Mouse (Mus musculus): ENCODE data around the gene Kncn. TPM values are rescaled to one million over a fixed set of nuclear protein-coding genes. Genes with fewer than 3 reads are reported as not detected.

Gene Kncn
- total and polyA plus RNA-seq, 2 experiments from 2014 or later = 0.10 TPM; not detected in 1

DNA sequence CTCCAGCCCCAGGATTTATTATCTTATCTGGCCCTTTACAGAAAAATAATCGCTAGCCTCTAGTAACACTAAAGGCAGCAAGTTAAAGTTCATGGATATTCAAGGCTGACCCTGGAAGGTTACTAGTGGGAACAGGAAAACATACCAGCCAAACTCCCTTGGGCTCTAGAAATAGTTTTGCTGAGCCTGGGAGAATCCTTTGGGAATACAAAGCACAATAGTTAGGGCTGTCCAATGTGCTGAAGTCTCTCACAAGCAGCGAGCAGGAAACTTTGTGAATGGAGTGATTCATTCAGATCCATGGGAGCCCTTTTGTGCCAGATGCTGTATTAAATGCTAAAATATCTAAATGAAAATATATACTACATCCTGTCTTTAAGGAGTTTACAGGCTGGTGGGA lies 37.5 kb upstream of the Kncn start:
- H3K27me3 ChIP-seq (ENCODE audit: insufficient read depth, low read length) = no peaks in the 10 kb centered on the region
- WGBS = 53% methylated on average over 2 of the region's 2 CpGs
- H3K36me3 ChIP-seq (ENCODE audit: insufficient read depth, low read length) = no peaks in the 10 kb centered on the region
- no peak overlapping the region for H3K4me2 ChIP-seq (ENCODE audit: low read depth, low read length)
- no peak overlapping the region for H3K9ac ChIP-seq (replicated peaks; ENCODE audit: low read length)
- TF ChIP-seq CTCF (IDR thresholded peaks at IDR 0.05; ENCODE audit: low read depth) = no peak
- no peak overlapping the region for H3K27ac ChIP-seq
- no peak for ATAC-seq
- H3K4me1 ChIP-seq (ENCODE audit: insufficient read depth, low read length) = no peaks in the 10 kb centered on the region
- DNase-seq (ENCODE audit: low spot score) = no peak
- H3K4me3 ChIP-seq (ENCODE audit: low read length) = no peak overlapping the region
- no peaks in the 10 kb centered on the region for H3K9me3 ChIP-seq (ENCODE audit: low read length)

DNA sequence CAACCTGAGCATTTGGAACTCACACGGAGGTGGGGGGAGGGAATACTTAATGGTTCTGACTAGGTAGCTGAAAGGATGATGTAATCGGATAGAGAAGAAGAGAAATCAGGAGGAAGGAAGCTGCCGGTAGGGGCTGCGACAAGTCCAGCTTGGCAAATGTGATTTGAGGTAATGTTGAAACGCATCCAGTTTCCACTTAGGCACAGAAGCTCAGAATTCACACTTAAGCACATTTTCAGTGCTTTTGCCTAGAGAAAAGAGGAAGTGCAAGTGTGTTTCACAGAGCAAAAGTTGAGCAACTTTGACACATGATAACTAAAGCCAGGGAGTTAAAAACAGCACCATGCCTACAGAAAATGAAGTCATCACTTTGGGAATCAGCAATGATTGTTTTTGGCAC lies 36.8 kb upstream of the Kncn start:
- no peak for TF ChIP-seq CTCF (IDR thresholded peaks at IDR 0.05; ENCODE audit: low read depth)
- 38% methylated on average over 5 of the region's 5 CpGs for WGBS
- ATAC-seq = no peak
- H3K36me3 ChIP-seq (ENCODE audit: insufficient read depth, low read length) = no peaks in the 10 kb centered on the region
- no peak overlapping the region for H3K9ac ChIP-seq (replicated peaks; ENCODE audit: low read length)
- no peak overlapping the region for H3K27ac ChIP-seq
- H3K27me3 ChIP-seq (ENCODE audit: insufficient read depth, low read length) = no peaks in the 10 kb centered on the region
- no peaks in the 10 kb centered on the region for H3K4me1 ChIP-seq (ENCODE audit: insufficient read depth, low read length)
- peak; percentile 26 for DNase-seq (ENCODE audit: low spot score)
- H3K4me3 ChIP-seq (ENCODE audit: low read length) = no peak overlapping the region
- no peaks in the 10 kb centered on the region for H3K9me3 ChIP-seq (ENCODE audit: low read length)
- no peak overlapping the region for H3K4me2 ChIP-seq (ENCODE audit: low read depth, low read length)

DNA sequence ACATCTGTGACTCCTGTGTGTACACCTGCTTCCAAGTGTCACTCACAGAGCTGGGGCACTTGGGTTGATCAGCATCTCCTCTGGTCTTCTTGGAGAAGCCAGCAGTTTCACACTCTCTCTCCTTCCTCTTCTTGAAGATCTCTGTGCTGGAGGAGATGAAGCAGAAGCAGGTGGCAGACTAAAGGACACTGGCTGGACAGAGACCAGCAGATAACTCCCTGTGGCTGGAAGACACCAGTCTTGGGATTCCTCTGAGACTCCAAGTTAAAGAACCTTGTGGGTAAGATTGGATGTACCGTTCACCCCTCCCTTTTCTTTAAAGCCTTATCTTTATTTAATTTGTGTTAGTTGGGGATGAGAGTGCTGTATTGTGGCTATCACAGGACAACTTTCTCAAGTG lies 36.1 kb upstream of the Kncn start:
- Histone ChIP-seq H3K27ac (no peak overlapping the region), H3K4me2 (ENCODE audit: low read depth, low read length) (no peak overlapping the region), H3K4me3 (ENCODE audit: low read length) (no peak overlapping the region), H3K27me3 (ENCODE audit: insufficient read depth, low read length) (no peaks in the 10 kb centered on the region), H3K4me1 (ENCODE audit: insufficient read depth, low read length) (no peaks in the 10 kb centered on the region), H3K9ac (replicated peaks; ENCODE audit: low read length) (no peak overlapping the region), H3K36me3 (ENCODE audit: insufficient read depth, low read length) (no peaks in the 10 kb centered on the region), H3K9me3 (ENCODE audit: low read length) (no peaks in the 10 kb centered on the region)
- WGBS = 100% methylated on average over 1 of the region's 1 CpGs
- no peak for TF ChIP-seq CTCF (IDR thresholded peaks at IDR 0.05; ENCODE audit: low read depth)
- ATAC-seq (no peak), DNase-seq (ENCODE audit: low spot score) (no peak)

DNA sequence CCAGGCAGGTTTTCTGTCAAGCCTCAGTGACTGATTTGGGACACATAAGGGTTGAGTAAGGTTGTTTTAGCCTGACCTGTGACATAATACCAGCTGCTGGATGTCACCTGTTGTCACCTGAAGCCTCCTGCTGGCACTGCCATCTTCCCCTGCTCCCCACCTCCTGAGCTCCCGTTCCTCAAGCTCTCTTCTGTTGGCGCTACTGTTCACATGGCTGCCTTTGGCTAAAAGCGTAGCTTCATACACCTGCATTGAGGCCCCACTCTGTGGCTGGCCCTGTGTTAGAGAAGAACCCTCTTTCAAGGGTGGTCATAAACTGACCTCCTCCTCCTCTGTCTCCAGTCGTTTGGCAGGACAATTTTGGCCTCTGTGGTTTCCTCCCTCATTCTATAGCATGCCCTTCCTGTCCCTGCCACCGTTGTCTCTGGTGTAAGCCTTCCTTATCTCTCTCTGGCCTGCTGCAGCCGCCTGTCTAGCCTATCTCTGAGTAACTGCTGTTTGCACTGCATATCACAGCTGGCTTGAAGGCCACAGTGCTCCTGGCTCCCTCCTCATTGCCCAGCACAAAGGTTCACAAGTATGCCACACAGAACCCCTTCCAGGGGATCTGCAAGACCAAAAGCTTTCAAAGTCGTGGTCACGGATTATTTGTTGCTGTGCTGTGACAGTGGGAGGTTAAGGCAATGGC lies 35.1 kb upstream of the Kncn start:
- DNase-seq (ENCODE audit: low spot score) = no peak
- 71% methylated on average over 8 of the region's 8 CpGs for WGBS

DNA sequence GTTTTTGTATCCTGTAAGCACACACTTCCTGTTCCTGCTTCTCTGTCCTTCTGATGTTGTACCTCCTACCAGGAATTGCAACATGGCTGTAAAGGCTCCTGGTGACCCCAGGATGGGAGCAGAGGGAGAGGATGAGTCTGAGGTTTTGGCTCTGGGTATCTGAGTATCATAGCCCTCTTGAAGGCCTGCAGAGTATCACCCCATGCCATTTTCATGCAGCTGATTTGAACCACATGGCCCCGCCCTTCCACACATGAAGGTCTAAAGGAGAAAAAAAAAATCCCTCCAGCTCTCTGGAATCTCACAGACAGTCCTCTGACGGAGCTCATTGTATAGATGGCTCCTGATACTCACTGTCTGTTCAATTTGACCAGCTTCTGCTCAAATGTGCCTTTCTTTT lies 34.1 kb upstream of the Kncn start:
- no peaks in the 10 kb centered on the region for H3K36me3 ChIP-seq (ENCODE audit: insufficient read depth, low read length)
- peaks cover 2% of the 10 kb centered on the region for H3K4me1 ChIP-seq (ENCODE audit: insufficient read depth, low read length)
- H3K4me2 ChIP-seq (ENCODE audit: low read depth, low read length) = no peak overlapping the region
- WGBS = 80% methylated on average over 2 of the region's 2 CpGs
- no peak for TF ChIP-seq CTCF (IDR thresholded peaks at IDR 0.05; ENCODE audit: low read depth)
- ATAC-seq (no peak), DNase-seq (ENCODE audit: low spot score) (no peak)
- H3K9me3 ChIP-seq (ENCODE audit: low read length) = no peaks in the 10 kb centered on the region
- no peaks in the 10 kb centered on the region for H3K27me3 ChIP-seq (ENCODE audit: insufficient read depth, low read length)
- H3K9ac ChIP-seq (replicated peaks; ENCODE audit: low read length) = no peak overlapping the region
- no peak overlapping the region for H3K4me3 ChIP-seq (ENCODE audit: low read length)
- no peak overlapping the region for H3K27ac ChIP-seq

More for the DNA sequence above, 35.1 kb upstream of the Kncn start:
- Histone ChIP-seq H3K4me1 (ENCODE audit: insufficient read depth, low read length) (no peaks in the 10 kb centered on the region; the same call in 1 of the 2 replicates), H3K27me3 (ENCODE audit: insufficient read depth, low read length) (no peaks in the 10 kb centered on the region), H3K4me3 (ENCODE audit: low read length) (no peak overlapping the region), H3K9me3 (ENCODE audit: low read length) (no peaks in the 10 kb centered on the region), H3K36me3 (ENCODE audit: insufficient read depth, low read length) (no peaks in the 10 kb centered on the region), H3K4me2 (ENCODE audit: low read depth, low read length) (no peak overlapping the region), H3K9ac (replicated peaks; ENCODE audit: low read length) (no peak overlapping the region), H3K27ac (no peak overlapping the region)
- ATAC-seq = no peak
- no peak for TF ChIP-seq CTCF (IDR thresholded peaks at IDR 0.05; ENCODE audit: low read depth)

DNA sequence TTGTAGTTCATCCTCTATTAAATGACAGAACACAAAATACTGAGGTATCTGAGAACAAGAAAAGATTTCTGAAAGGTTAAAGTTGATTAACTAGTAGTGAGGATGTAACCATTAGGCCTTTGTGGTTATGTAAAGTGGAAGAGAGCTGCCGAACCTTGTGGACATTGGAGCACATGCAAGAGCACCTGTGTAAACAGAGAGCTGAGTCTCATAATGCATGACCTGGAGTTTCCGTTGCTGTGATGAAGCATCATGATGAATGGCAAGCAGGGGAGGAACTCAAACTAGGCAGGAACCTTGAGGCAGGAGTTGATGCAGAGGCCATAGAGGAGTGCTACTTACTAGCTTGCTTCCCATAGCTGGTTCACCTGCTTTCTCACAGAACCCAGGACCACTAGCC lies 33.6 kb upstream of the Kncn start:
- Histone ChIP-seq H3K4me3 (ENCODE audit: low read length) (no peak overlapping the region), H3K27ac (no peak overlapping the region), H3K4me1 (ENCODE audit: insufficient read depth, low read length) (peaks cover 7% of the 10 kb centered on the region), H3K27me3 (ENCODE audit: insufficient read depth, low read length) (no peaks in the 10 kb centered on the region), H3K36me3 (ENCODE audit: insufficient read depth, low read length) (no peaks in the 10 kb centered on the region), H3K9ac (replicated peaks; ENCODE audit: low read length) (no peak overlapping the region), H3K9me3 (ENCODE audit: low read length) (no peaks in the 10 kb centered on the region), H3K4me2 (ENCODE audit: low read depth, low read length) (no peak overlapping the region)
- DNase-seq (ENCODE audit: low spot score) = no peak
- WGBS = 68% methylated on average over 2 of the region's 2 CpGs
- no peak for TF ChIP-seq CTCF (IDR thresholded peaks at IDR 0.05; ENCODE audit: low read depth)
- no peak for ATAC-seq

DNA sequence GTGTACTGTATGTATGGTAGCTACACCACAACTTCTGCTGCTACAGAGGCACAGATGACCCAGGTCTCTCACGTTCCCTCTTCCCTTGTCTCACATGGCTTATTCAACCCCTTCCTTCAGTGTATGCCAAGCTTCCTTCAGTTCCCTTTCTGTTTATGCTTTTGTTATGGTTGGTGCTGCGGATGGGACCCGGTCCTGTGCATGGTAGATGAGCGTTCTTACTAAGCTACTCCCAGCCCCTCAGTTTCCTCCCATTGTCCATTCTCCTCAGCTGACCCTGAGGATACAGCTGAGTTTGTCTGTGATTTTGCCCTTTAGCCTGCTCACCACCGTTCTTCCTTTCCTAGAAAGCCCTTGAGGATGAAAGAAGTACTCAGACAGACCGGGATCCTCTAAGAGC lies 32.6 kb upstream of the Kncn start:
- no peak overlapping the region for H3K4me3 ChIP-seq (ENCODE audit: low read length)
- H3K9ac ChIP-seq (replicated peaks; ENCODE audit: low read length) = no peak overlapping the region
- H3K4me2 ChIP-seq (ENCODE audit: low read depth, low read length) = no peak overlapping the region
- no peaks in the 10 kb centered on the region for H3K27me3 ChIP-seq (ENCODE audit: insufficient read depth, low read length)
- ATAC-seq (no peak), DNase-seq (ENCODE audit: low spot score) (no peak)
- no peaks in the 10 kb centered on the region for H3K9me3 ChIP-seq (ENCODE audit: low read length)
- H3K36me3 ChIP-seq (ENCODE audit: insufficient read depth, low read length) = no peaks in the 10 kb centered on the region
- H3K4me1 ChIP-seq (ENCODE audit: insufficient read depth, low read length) = peaks cover 12% of the 10 kb centered on the region
- WGBS = 85% methylated on average over 6 of the region's 6 CpGs
- no peak overlapping the region for H3K27ac ChIP-seq
- no peak for TF ChIP-seq CTCF (IDR thresholded peaks at IDR 0.05; ENCODE audit: low read depth)

Data from hindbrain, postnatal 0 days (tissue).